Mouse (Mus musculus): ENCODE measurements around the gene Acer1.
"Not testable (repeated sequence)": the region's sequence is repeated elsewhere in the genome, so short reads cannot be mapped to it uniquely, and the experiment has no call there.

The Acer1 gene

GRCm38 (mm10) chr17:56938751-56939150 is 43.2 kb downstream of the Acer1 start:
- DNase-seq (ENCODE audit: low spot score), result no peak

GRCm38 (mm10) chr17:56936731-56937130 is 45.2 kb downstream of the Acer1 start:
- DNase-seq (ENCODE audit: low spot score), result no peak

- DNase-seq (ENCODE audit: low spot score), result peak; percentile 94
These were observed 46.4 kb downstream of the Acer1 start, which contains the start of gene Mllt1 for GRCm38 (mm10) chr17:56935363-56936131. Gene Mllt1 (minus strand): TSS chr17:56935415.

- no peak for DNase-seq (ENCODE audit: low spot score)
These were observed 47.2 kb downstream of the Acer1 start for GRCm38 (mm10) chr17:56934545-56935330.

- DNase-seq (ENCODE audit: low spot score), result no peak
These were observed 48.5 kb downstream of the Acer1 start for GRCm38 (mm10) chr17:56933395-56933794.

- DNase-seq (ENCODE audit: low spot score), result no peak
These were observed 51.9 kb downstream of the Acer1 start for GRCm38 (mm10) chr17:56930026-56930425.

- DNase-seq (ENCODE audit: low spot score), result no peak
These were observed 52.4 kb downstream of the Acer1 start for GRCm38 (mm10) chr17:56929530-56929929.

GRCm38 (mm10) chr17:56929101-56929500 is 52.8 kb downstream of the Acer1 start:
- no peak for DNase-seq (ENCODE audit: low spot score)

GRCm38 (mm10) chr17:56925998-56926397 is 55.9 kb downstream of the Acer1 start:
- DNase-seq (ENCODE audit: low spot score), result no peak

GRCm38 (mm10) chr17:56919725-56920124 is 62.2 kb downstream of the Acer1 start:
- DNase-seq (ENCODE audit: low spot score), result no peak

- DNase-seq (ENCODE audit: low spot score), result no peak
These were observed 64.8 kb downstream of the Acer1 start for GRCm38 (mm10) chr17:56917166-56917565.

GRCm38 (mm10) chr17:56913444-56913843 is 68.5 kb downstream of the Acer1 start:
- no peak for DNase-seq (ENCODE audit: low spot score)

- no peak for DNase-seq (ENCODE audit: low spot score)
These were observed 68.9 kb downstream of the Acer1 start for GRCm38 (mm10) chr17:56913023-56913422.

- not testable (repeated sequence) for DNase-seq (ENCODE audit: low spot score)
These were observed 72.2 kb downstream of the Acer1 start for GRCm38 (mm10) chr17:56909764-56910163.

- no peak for DNase-seq (ENCODE audit: low spot score)
These were observed 74.0 kb downstream of the Acer1 start for GRCm38 (mm10) chr17:56907887-56908286.

- no peak for DNase-seq (ENCODE audit: low spot score)
These were observed 74.8 kb downstream of the Acer1 start for GRCm38 (mm10) chr17:56907096-56907495.

- DNase-seq (ENCODE audit: low spot score), result no peak
These were observed 75.8 kb downstream of the Acer1 start for GRCm38 (mm10) chr17:56906166-56906565.
